Mouse (Mus musculus): ENCODE measurements at regions not wholly inside any gene's neighbourhood (a gene's known extent, or its start where the extent isn't known, plus 50 kb on each side); places are given as distances from the start of the nearest gene placed in this dataset.
A peak's percentile ranks its signal among the peaks of the same experiment; 100 is the strongest.

GRCm38 (mm10) chr1:17838408-17839022 is 307.2 kb downstream of the Crisp4 start:
- 40% methylated on average over 6 of the region's 6 CpGs for WGBS
- Histone ChIP-seq H3K4me1 (replicated peaks; ENCODE audit: control insufficient read depth, insufficient read depth, low read length) (0 out of 2 replicates have a peak, but pooled peaks cover 2% of the 10 kb centered on the region), H3K4me3 (replicated peaks; ENCODE audit: low read length) (no peak overlapping the region), H3K4me2 (ENCODE audit: low read length) (no peak overlapping the region), H3K27ac (ENCODE audit: low read length) (no peak overlapping the region), H3K9ac (replicated peaks; ENCODE audit: low read depth, low read length) (no peak overlapping the region), H3K9me3 (ENCODE audit: control insufficient read depth, low read length) (no peaks in the 10 kb centered on the region), H3K27me3 (replicated peaks; ENCODE audit: control insufficient read depth, insufficient read depth, low read length) (no peaks in the 10 kb centered on the region), H3K36me3 (ENCODE audit: control insufficient read depth, insufficient read depth) (no peaks in the 10 kb centered on the region)
- peak; percentile 98 for ATAC-seq

GRCm38 (mm10) chr1:17825860-17826259 is 319.8 kb downstream of the Crisp4 start:
- H3K4me3 ChIP-seq (replicated peaks; ENCODE audit: low read length), result no peak overlapping the region
- no peaks in the 10 kb centered on the region for H3K36me3 ChIP-seq (ENCODE audit: control insufficient read depth, insufficient read depth)
- no peak overlapping the region for H3K4me2 ChIP-seq (ENCODE audit: low read length)
- H3K9me3 ChIP-seq (ENCODE audit: control insufficient read depth, low read length), result no peaks in the 10 kb centered on the region
- H3K9ac ChIP-seq (replicated peaks; ENCODE audit: low read depth, low read length), result no peak overlapping the region
- H3K4me1 ChIP-seq (replicated peaks; ENCODE audit: control insufficient read depth, insufficient read depth, low read length), result no peaks in the 10 kb centered on the region
- H3K27me3 ChIP-seq (replicated peaks; ENCODE audit: control insufficient read depth, insufficient read depth, low read length), result no peaks in the 10 kb centered on the region
- WGBS, result 94% methylated on average over 2 of the region's 2 CpGs
- H3K27ac ChIP-seq (ENCODE audit: low read length), result no peak overlapping the region
- ATAC-seq, result no peak

Data from forebrain, embryonic 16.5 days (tissue).